Mouse (Mus musculus): ENCODE measurements around the gene Pramef8. TPM values are rescaled to one million over a fixed set of nuclear protein-coding genes. Genes with fewer than 3 reads are reported as not detected.
"Not testable (repeated sequence)": the region's sequence is repeated elsewhere in the genome, so short reads cannot be mapped to it uniquely, and the experiment has no call there.

The Pramef8 gene
- polyA plus RNA-seq, 1 experiment from 2014 or later, result 24.4 TPM

GRCm38 (mm10) chr4:143414121-143414520 lies 1.9 kb downstream of the Pramef8 start:
- H3K27me3 ChIP-seq, result no peaks in the 10 kb centered on the region
- no peak overlapping the region for H3K27ac ChIP-seq
- ATAC-seq, result no peak
- no peak overlapping the region for H3K4me2 ChIP-seq
- H3K9ac ChIP-seq, result no peak overlapping the region
- peaks cover 51% of the 10 kb centered on the region for H3K36me3 ChIP-seq (ENCODE audit: poor library complexity, severe bottlenecking)
- H3K9me3 ChIP-seq (replicated peaks), result no peaks in the 10 kb centered on the region; the same call in none of the 2 replicates
- 93% methylated on average over 3 of the region's 3 CpGs for WGBS
- no peak overlapping the region for H3K4me3 ChIP-seq
- H3K4me1 ChIP-seq, result peaks cover 4% of the 10 kb centered on the region

- H3K27me3 ChIP-seq; H3K9ac ChIP-seq; H3K4me3 ChIP-seq; H3K27ac ChIP-seq; H3K4me1 ChIP-seq; H3K36me3 ChIP-seq (ENCODE audit: poor library complexity, severe bottlenecking); H3K9me3 ChIP-seq (replicated peaks); ATAC-seq; H3K4me2 ChIP-seq: not testable (repeated sequence)
- 81% methylated on average over 5 of the region's 5 CpGs for WGBS
Observed at GRCm38 (mm10) chr4:143426770-143427169, 14.5 kb downstream of the Pramef8 start.

GRCm38 (mm10) chr4:143450224-143450623 lies 38.0 kb downstream of the Pramef8 start, which contains the start of gene Oog4:
Oog4 (minus strand) TSS chr4:143450324.
- ATAC-seq, result no peak
- no peak within 1 kb of the TSS for H3K4me3 ChIP-seq
- H3K9ac ChIP-seq, result no peak within 1 kb of the TSS
- 0 out of 2 replicates have a peak, but pooled peaks cover 4% of the 10 kb centered on the region for H3K9me3 ChIP-seq (replicated peaks)
- H3K27me3 ChIP-seq, result no peaks in the 10 kb centered on the region
- no peak within 1 kb of the TSS for H3K27ac ChIP-seq
- H3K4me1 ChIP-seq, result no peaks in the 10 kb centered on the region
- no peaks in the 10 kb centered on the region for H3K36me3 ChIP-seq (ENCODE audit: poor library complexity, severe bottlenecking)
- whole genome bisulfite sequencing, result 80% methylated on average over 3 of the region's 3 CpGs
- no peak within 1 kb of the TSS for H3K4me2 ChIP-seq

Other genes with a start within 250 kb of the Pramef8 start
- gene Prdm2, start 199.4 kb upstream of the Pramef8 start, polyA plus RNA-seq (2015; fragmentation: Nextera tagmentation; extraction: Ambion mirVana), result 17.6 and 18.6 TPM in 2 replicates
- gene Pdpn, start 112.9 kb upstream of the Pramef8 start, polyA plus RNA-seq (2015; fragmentation: Nextera tagmentation; extraction: Ambion mirVana), result 59.6 and 62.2 TPM in 2 replicates
- gene Lrrc38, start 62.7 kb upstream of the Pramef8 start, polyA plus RNA-seq (2015; fragmentation: Nextera tagmentation; extraction: Ambion mirVana), result not detected in 2 replicates
- not detected in 2 replicates for gene Pramel1, start 18.0 kb upstream of the Pramef8 start, polyA plus RNA-seq (2015; fragmentation: Nextera tagmentation; extraction: Ambion mirVana)
- not detected in 2 replicates for gene Oog4, start 37.9 kb downstream of the Pramef8 start, polyA plus RNA-seq (2015; fragmentation: Nextera tagmentation; extraction: Ambion mirVana)
- gene Gm13043, start 98.9 kb downstream of the Pramef8 start, polyA plus RNA-seq (2015; fragmentation: Nextera tagmentation; extraction: Ambion mirVana), result not detected in 2 replicates
- gene Gm13040, start 123.5 kb downstream of the Pramef8 start, polyA plus RNA-seq (2015; fragmentation: Nextera tagmentation; extraction: Ambion mirVana), result not detected in 2 replicates
- not detected in 2 replicates for gene BC080695, start 139.3 kb downstream of the Pramef8 start, polyA plus RNA-seq (2015; fragmentation: Nextera tagmentation; extraction: Ambion mirVana)
- gene Gm13057, start 139.3 kb downstream of the Pramef8 start, polyA plus RNA-seq (2015; fragmentation: Nextera tagmentation; extraction: Ambion mirVana), result not detected in 2 replicates
- not detected in 2 replicates for gene Gm13083, start 202.6 kb downstream of the Pramef8 start, polyA plus RNA-seq (2015; fragmentation: Nextera tagmentation; extraction: Ambion mirVana)
- not detected in 2 replicates for gene Gm13088, start 244.8 kb downstream of the Pramef8 start, polyA plus RNA-seq (2015; fragmentation: Nextera tagmentation; extraction: Ambion mirVana)